Mouse (Mus musculus): Measurements from ENCODE around the gene Rab4b.

Rab4b gene

GRCm38 (mm10) chr7:27178324-27179216 is at the start of gene Rab4b:
TSS of gene Rab4b (minus strand) at chr7:27178896.
- peak; percentile 99 for DNase-seq

GRCm38 (mm10) chr7:27228281-27228821 is 49.7 kb upstream of the Rab4b start, which contains the start of gene Itpkc:
TSS of gene Itpkc (minus strand) at chr7:27228661.
- peak; percentile 92 for DNase-seq

- DNase-seq, result no peak
Observed at GRCm38 (mm10) chr7:27227676-27228075, 49.0 kb upstream of the Rab4b start.

GRCm38 (mm10) chr7:27227276-27227675 is 48.6 kb upstream of the Rab4b start:
- no peak for DNase-seq

GRCm38 (mm10) chr7:27224877-27225575 is 46.3 kb upstream of the Rab4b start:
- DNase-seq, result no peak

GRCm38 (mm10) chr7:27222538-27222937 is 43.8 kb upstream of the Rab4b start:
- DNase-seq, result no peak

- no peak for DNase-seq
Observed at GRCm38 (mm10) chr7:27221939-27222338, 43.2 kb upstream of the Rab4b start.

GRCm38 (mm10) chr7:27219937-27220336 is 41.2 kb upstream of the Rab4b start:
- DNase-seq, result no peak

- no peak for DNase-seq
Observed at GRCm38 (mm10) chr7:27218586-27218985, 39.9 kb upstream of the Rab4b start.

GRCm38 (mm10) chr7:27212626-27213025 is 33.9 kb upstream of the Rab4b start:
- no peak for DNase-seq

- peak; percentile 39 for DNase-seq
Observed at GRCm38 (mm10) chr7:27203730-27204449, 25.2 kb upstream of the Rab4b start.

GRCm38 (mm10) chr7:27198779-27199178 is 20.1 kb upstream of the Rab4b start:
- no peak for DNase-seq

GRCm38 (mm10) chr7:27198355-27198754 is 19.7 kb upstream of the Rab4b start:
- DNase-seq, result no peak

GRCm38 (mm10) chr7:27197634-27198033 is 18.9 kb upstream of the Rab4b start:
- no peak for DNase-seq

GRCm38 (mm10) chr7:27197136-27197535 is 18.4 kb upstream of the Rab4b start:
- no peak for DNase-seq

- DNase-seq, result peak; percentile 96
Observed at GRCm38 (mm10) chr7:27195681-27196611, 17.2 kb upstream of the Rab4b start, which contains the start of the genes BC024978 and Snrpa. TSS of gene BC024978 (plus strand) at chr7:27195781. TSS of gene Snrpa (minus strand) at chr7:27196271.

- DNase-seq, result no peak
Observed at GRCm38 (mm10) chr7:27193731-27194130, 15.0 kb upstream of the Rab4b start.

- DNase-seq, result no peak
Observed at GRCm38 (mm10) chr7:27192434-27192833, 13.7 kb upstream of the Rab4b start.

GRCm38 (mm10) chr7:27189271-27189931 is 10.7 kb upstream of the Rab4b start:
- DNase-seq, result no peak

- DNase-seq, result no peak
Observed at GRCm38 (mm10) chr7:27185986-27186385, 7.3 kb upstream of the Rab4b start.

GRCm38 (mm10) chr7:27184964-27185363 is 6.3 kb upstream of the Rab4b start:
- DNase-seq, result no peak
